Mouse (Mus musculus) ES-E14 (cell line): ENCODE data around the gene Gm5460.

Source experiments
- CHD2 ChIP-seq: IDR thresholded peaks from 2 replicates; pipeline ENCODE4 v1.6.1; 2014; ENCODE audit warnings: mild to moderate bottlenecking, low read depth, low read length, inconsistent platforms
- ZC3H11A ChIP-seq: IDR thresholded peaks from 2 replicates; pipeline ENCODE4 v1.6.1; 2012; ENCODE audit warnings: low read depth, mild to moderate bottlenecking, inconsistent platforms, low read length, borderline replicate concordance

GRCm38 (mm10) chr14:33972679-33973078, 43.9 kb upstream of the Gm5460 start:
- TF ChIP-seq CHD2 (no peak), ZC3H11A (no peak)
